Mouse (Mus musculus): ENCODE results near the gene Fgfr2.

The Fgfr2 gene

DNA sequence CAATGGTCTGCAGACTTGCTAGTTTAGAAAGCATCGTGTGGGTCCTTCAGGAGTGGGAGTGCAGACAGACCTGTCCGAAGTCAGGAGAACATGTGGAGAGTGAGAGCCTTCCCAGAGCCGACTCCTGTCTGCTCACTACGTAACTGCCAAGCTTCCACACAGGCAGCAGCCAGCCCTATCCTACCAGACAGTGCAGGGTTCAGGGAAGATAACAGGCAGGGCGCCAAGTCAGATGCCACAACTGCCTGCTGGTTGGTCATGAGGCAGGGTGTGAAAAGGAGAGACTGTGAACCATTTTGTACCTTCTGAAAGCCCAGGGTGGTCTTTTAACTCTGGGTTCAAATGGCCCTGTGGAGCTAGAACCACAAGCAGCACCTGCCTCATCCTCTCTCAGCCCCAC, 553.1 kb downstream of the Fgfr2 start:
- Histone ChIP-seq H3K36me3 (ENCODE audit: insufficient read depth, low read length) (peaks cover 10% of the 10 kb centered on the region), H3K27me3 (ENCODE audit: insufficient read depth, low read length) (peaks cover 3% of the 10 kb centered on the region; the same call in 1 of the 2 replicates), H3K4me1 (replicated peaks; ENCODE audit: low read depth, low read length) (0 out of 2 replicates have a peak, but pooled peaks cover under 1% of the 10 kb centered on the region), H3K4me3 (replicated peaks; ENCODE audit: low read length) (no peak overlapping the region), H3K9me3 (ENCODE audit: low read length) (no peaks in the 10 kb centered on the region)
- TF ChIP-seq POU5F1 (IDR thresholded peaks at IDR 0.05; ENCODE audit: borderline replicate concordance, low read length), result no peak
- no peak for TF ChIP-seq CTCF (conservative IDR thresholded peaks at IDR 0.05; ENCODE audit: low read length)
- TF ChIP-seq NANOG (IDR thresholded peaks at IDR 0.05; ENCODE audit: borderline replicate concordance, low read length), result no peak

GRCm38 (mm10) chr7:132568817-132569216, 554.3 kb downstream of the Fgfr2 start:
- no peak overlapping the region for H3K4me3 ChIP-seq (replicated peaks; ENCODE audit: low read length)
- H3K36me3 ChIP-seq (ENCODE audit: insufficient read depth, low read length), result peaks cover 16% of the 10 kb centered on the region
- no peaks in the 10 kb centered on the region for H3K4me1 ChIP-seq (replicated peaks; ENCODE audit: low read depth, low read length)
- peaks cover under 1% of the 10 kb centered on the region; the same call in 1 of the 2 replicates for H3K27me3 ChIP-seq (ENCODE audit: insufficient read depth, low read length)
- TF ChIP-seq NANOG (IDR thresholded peaks at IDR 0.05; ENCODE audit: borderline replicate concordance, low read length), result no peak
- no peak for TF ChIP-seq POU5F1 (IDR thresholded peaks at IDR 0.05; ENCODE audit: borderline replicate concordance, low read length)
- TF ChIP-seq CTCF (conservative IDR thresholded peaks at IDR 0.05; ENCODE audit: low read length), result no peak
- no peaks in the 10 kb centered on the region for H3K9me3 ChIP-seq (ENCODE audit: low read length)

DNA sequence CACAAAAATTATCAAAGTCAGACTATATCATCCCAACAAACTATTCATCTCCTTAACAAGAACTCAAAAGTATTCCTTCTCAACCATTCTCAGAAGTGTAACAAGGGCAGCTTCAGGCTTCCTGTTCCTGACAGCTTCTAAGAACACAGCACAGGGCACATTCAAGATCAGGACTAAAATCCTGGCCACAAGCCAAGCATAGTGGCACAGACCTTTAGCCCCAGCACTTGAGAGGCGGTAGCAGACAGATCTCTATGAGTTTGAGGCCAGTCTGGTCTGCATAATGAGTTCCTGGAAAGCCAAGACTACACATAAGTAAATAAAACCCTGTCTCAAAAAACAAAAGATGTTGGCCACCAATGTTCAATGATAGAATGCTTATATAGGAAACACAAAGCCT, 557.3 kb downstream of the Fgfr2 start:
- Histone ChIP-seq H3K9me3 (ENCODE audit: low read length) (no peaks in the 10 kb centered on the region), H3K27me3 (ENCODE audit: insufficient read depth, low read length) (no peaks in the 10 kb centered on the region), H3K4me1 (replicated peaks; ENCODE audit: low read depth, low read length) (no peaks in the 10 kb centered on the region), H3K4me3 (replicated peaks; ENCODE audit: low read length) (no peak overlapping the region), H3K36me3 (ENCODE audit: insufficient read depth, low read length) (peaks cover 44% of the 10 kb centered on the region)
- TF ChIP-seq CTCF (conservative IDR thresholded peaks at IDR 0.05; ENCODE audit: low read length), result no peak
- no peak for TF ChIP-seq NANOG (IDR thresholded peaks at IDR 0.05; ENCODE audit: borderline replicate concordance, low read length)
- no peak for TF ChIP-seq POU5F1 (IDR thresholded peaks at IDR 0.05; ENCODE audit: borderline replicate concordance, low read length)

GRCm38 (mm10) chr7:132559138-132559766, 563.9 kb downstream of the Fgfr2 start:
- H3K9me3 ChIP-seq (ENCODE audit: low read length), result no peaks in the 10 kb centered on the region
- peaks cover 66% of the 10 kb centered on the region for H3K36me3 ChIP-seq (ENCODE audit: insufficient read depth, low read length)
- TF ChIP-seq POU5F1 (IDR thresholded peaks at IDR 0.05; ENCODE audit: borderline replicate concordance, low read length) (no peak), NANOG (IDR thresholded peaks at IDR 0.05; ENCODE audit: borderline replicate concordance, low read length) (no peak), CTCF (conservative IDR thresholded peaks at IDR 0.05; ENCODE audit: low read length) (no peak)
- no peaks in the 10 kb centered on the region for H3K4me1 ChIP-seq (replicated peaks; ENCODE audit: low read depth, low read length)
- no peaks in the 10 kb centered on the region for H3K27me3 ChIP-seq (ENCODE audit: insufficient read depth, low read length)
- no peak overlapping the region for H3K4me3 ChIP-seq (replicated peaks; ENCODE audit: low read length)

DNA sequence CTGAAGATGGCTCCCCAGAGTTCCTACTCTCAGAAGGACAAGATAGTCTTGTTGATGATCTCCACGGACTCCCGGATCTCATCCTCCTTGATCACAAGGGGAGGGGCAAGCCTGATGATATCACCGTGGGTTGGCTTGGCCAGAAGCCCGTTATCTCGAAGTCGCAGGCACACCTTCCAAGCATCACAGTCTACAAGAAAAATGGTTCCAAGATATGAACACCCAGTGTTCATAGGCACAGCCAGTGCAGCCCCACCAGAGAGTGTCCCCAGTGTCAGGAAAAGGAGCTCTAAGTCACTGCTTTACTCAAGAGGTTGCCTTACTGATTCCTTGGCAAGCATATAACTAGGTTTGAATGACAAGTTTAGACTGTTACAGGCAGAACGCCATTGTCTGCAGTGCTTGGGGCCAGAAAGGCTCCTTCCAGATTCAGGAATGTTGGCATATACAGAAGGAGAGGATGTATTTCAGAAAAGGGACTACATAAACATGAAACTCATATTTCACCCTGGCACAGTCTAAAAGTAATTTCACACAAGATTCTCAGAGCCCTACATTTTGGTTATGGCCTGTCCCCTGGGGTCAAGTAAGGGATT, 564.9 kb downstream of the Fgfr2 start:
- no peaks in the 10 kb centered on the region for H3K4me1 ChIP-seq (replicated peaks; ENCODE audit: low read depth, low read length)
- no peaks in the 10 kb centered on the region for H3K9me3 ChIP-seq (ENCODE audit: low read length)
- H3K27me3 ChIP-seq (ENCODE audit: insufficient read depth, low read length), result peaks cover under 1% of the 10 kb centered on the region; the same call in 1 of the 2 replicates
- no peak overlapping the region for H3K4me3 ChIP-seq (replicated peaks; ENCODE audit: low read length)
- no peak for TF ChIP-seq NANOG (IDR thresholded peaks at IDR 0.05; ENCODE audit: borderline replicate concordance, low read length)
- TF ChIP-seq CTCF (conservative IDR thresholded peaks at IDR 0.05; ENCODE audit: low read length), result no peak
- TF ChIP-seq POU5F1 (IDR thresholded peaks at IDR 0.05; ENCODE audit: borderline replicate concordance, low read length), result no peak
- H3K36me3 ChIP-seq (ENCODE audit: insufficient read depth, low read length), result peaks cover 57% of the 10 kb centered on the region

DNA sequence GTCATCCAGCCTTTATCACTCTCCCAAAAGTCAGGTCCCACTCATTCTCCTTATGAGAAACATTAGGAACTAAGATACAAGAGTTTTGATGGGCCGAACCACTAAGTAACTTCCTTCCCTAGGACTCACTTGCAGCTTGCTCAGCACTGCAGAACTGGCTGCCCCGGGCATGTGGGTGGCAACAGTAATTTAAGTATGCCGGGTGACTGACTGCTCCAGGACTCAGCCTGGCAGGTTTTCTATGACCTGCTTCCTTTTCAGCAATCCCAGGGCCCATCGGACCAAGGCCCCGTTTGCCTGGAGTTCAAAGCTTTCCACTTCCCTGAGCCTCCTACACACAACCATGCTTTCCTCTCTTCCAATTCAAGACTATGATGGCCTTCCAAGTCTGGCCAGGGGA, 566.6 kb downstream of the Fgfr2 start:
- peaks cover 4% of the 10 kb centered on the region; the same call in 1 of the 2 replicates for H3K27me3 ChIP-seq (ENCODE audit: insufficient read depth, low read length)
- H3K4me3 ChIP-seq (replicated peaks; ENCODE audit: low read length), result no peak overlapping the region
- H3K36me3 ChIP-seq (ENCODE audit: insufficient read depth, low read length), result peaks cover 41% of the 10 kb centered on the region
- no peaks in the 10 kb centered on the region for H3K9me3 ChIP-seq (ENCODE audit: low read length)
- peaks cover 3% of the 10 kb centered on the region for H3K4me1 ChIP-seq (replicated peaks; ENCODE audit: low read depth, low read length)
- no peak for TF ChIP-seq POU5F1 (IDR thresholded peaks at IDR 0.05; ENCODE audit: borderline replicate concordance, low read length)
- TF ChIP-seq CTCF (conservative IDR thresholded peaks at IDR 0.05; ENCODE audit: low read length), result no peak
- no peak for TF ChIP-seq NANOG (IDR thresholded peaks at IDR 0.05; ENCODE audit: borderline replicate concordance, low read length)

DNA sequence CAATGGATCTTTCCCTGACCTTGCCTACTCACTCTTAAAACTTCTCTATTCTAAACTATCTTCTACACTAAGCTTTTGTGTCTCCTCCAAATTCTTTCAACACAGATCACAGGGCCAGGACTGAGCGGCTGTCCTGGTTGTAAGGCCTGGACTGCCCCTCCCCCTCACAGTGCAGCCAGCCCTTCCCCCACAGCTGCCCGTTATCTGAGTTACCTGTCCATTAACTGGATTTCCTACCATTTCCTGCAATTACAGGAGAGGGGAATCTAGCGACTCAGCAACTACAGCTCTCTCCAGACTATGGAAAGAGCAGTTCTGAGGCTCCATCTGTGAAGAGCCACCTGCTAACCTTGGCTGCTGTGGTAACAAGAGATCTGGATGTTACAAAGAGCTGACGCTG, 567.2 kb downstream of the Fgfr2 start:
- Histone ChIP-seq H3K4me3 (replicated peaks; ENCODE audit: low read length) (no peak overlapping the region), H3K9me3 (ENCODE audit: low read length) (no peaks in the 10 kb centered on the region), H3K27me3 (ENCODE audit: insufficient read depth, low read length) (peaks cover 4% of the 10 kb centered on the region; the same call in 1 of the 2 replicates), H3K4me1 (replicated peaks; ENCODE audit: low read depth, low read length) (peaks cover 9% of the 10 kb centered on the region), H3K36me3 (ENCODE audit: insufficient read depth, low read length) (peaks cover 34% of the 10 kb centered on the region)
- TF ChIP-seq POU5F1 (IDR thresholded peaks at IDR 0.05; ENCODE audit: borderline replicate concordance, low read length), result no peak
- no peak for TF ChIP-seq CTCF (conservative IDR thresholded peaks at IDR 0.05; ENCODE audit: low read length)
- no peak for TF ChIP-seq NANOG (IDR thresholded peaks at IDR 0.05; ENCODE audit: borderline replicate concordance, low read length)

GRCm38 (mm10) chr7:132554091-132554490, 569.1 kb downstream of the Fgfr2 start:
- Histone ChIP-seq H3K27me3 (ENCODE audit: insufficient read depth, low read length) (peaks cover 13% of the 10 kb centered on the region; the same call in 1 of the 2 replicates), H3K4me1 (replicated peaks; ENCODE audit: low read depth, low read length) (peaks cover 9% of the 10 kb centered on the region), H3K9me3 (ENCODE audit: low read length) (no peaks in the 10 kb centered on the region), H3K4me3 (replicated peaks; ENCODE audit: low read length) (no peak overlapping the region), H3K36me3 (ENCODE audit: insufficient read depth, low read length) (peaks cover 20% of the 10 kb centered on the region)
- TF ChIP-seq NANOG (IDR thresholded peaks at IDR 0.05; ENCODE audit: borderline replicate concordance, low read length), result no peak
- TF ChIP-seq POU5F1 (IDR thresholded peaks at IDR 0.05; ENCODE audit: borderline replicate concordance, low read length), result no peak
- TF ChIP-seq CTCF (conservative IDR thresholded peaks at IDR 0.05; ENCODE audit: low read length), result no peak

Data from E14TG2a.4 (cell line).